Mouse (Mus musculus): ENCODE measurements around the gene Il11. TPM values are rescaled to one million over a fixed set of nuclear protein-coding genes. Genes with fewer than 3 reads are reported as not detected.
A peak's percentile ranks its signal among the peaks of the same experiment; 100 is the strongest.

Il11 gene
- polyA plus RNA-seq, 1 experiment, result 3.3 TPM

GRCm38 (mm10) chr7:4771202-4771601, 11.5 kb downstream of the Il11 start, which contains the start of gene Fam71e2:
Gene Fam71e2, minus strand, starts transcription at chr7:4771302.
- Histone ChIP-seq H3K4me1 (ENCODE audit: control insufficient read depth, insufficient read depth, low read length) (no peaks in the 10 kb centered on the region), H3K27ac (ENCODE audit: insufficient read depth, low read length) (no peak within 1 kb of the TSS), H3K4me3 (ENCODE audit: insufficient read depth, low read length) (no peak within 1 kb of the TSS)
- TF ChIP-seq POLR2A (IDR thresholded peaks at IDR 0.05; ENCODE audit: low read depth, low read length) (no peak), CTCF (IDR thresholded peaks at IDR 0.05; ENCODE audit: borderline replicate concordance, insufficient read depth, low read length) (no peak)

- H3K27ac ChIP-seq (ENCODE audit: insufficient read depth, low read length), result no peak overlapping the region
- no peaks in the 10 kb centered on the region for H3K4me1 ChIP-seq (ENCODE audit: control insufficient read depth, insufficient read depth, low read length)
- no peak overlapping the region for H3K4me3 ChIP-seq (ENCODE audit: insufficient read depth, low read length)
- no peak for TF ChIP-seq CTCF (IDR thresholded peaks at IDR 0.05; ENCODE audit: borderline replicate concordance, insufficient read depth, low read length)
- no peak for TF ChIP-seq POLR2A (IDR thresholded peaks at IDR 0.05; ENCODE audit: low read depth, low read length)
These were observed 17.5 kb downstream of the Il11 start for GRCm38 (mm10) chr7:4764946-4765710.

- H3K27ac ChIP-seq (ENCODE audit: insufficient read depth, low read length), result no peak overlapping the region
These were observed 23.0 kb downstream of the Il11 start for GRCm38 (mm10) chr7:4759670-4760069.

GRCm38 (mm10) chr7:4752821-4753570, 29.7 kb downstream of the Il11 start, which contains the start of gene Cox6b2:
Gene Cox6b2, minus strand, starts transcription at chr7:4753094.
- TF ChIP-seq CTCF (IDR thresholded peaks at IDR 0.05; ENCODE audit: borderline replicate concordance, insufficient read depth, low read length) (no peak), POLR2A (IDR thresholded peaks at IDR 0.05; ENCODE audit: low read depth, low read length) (peak; percentile 95)
- peak within 1 kb of the TSS; percentile 39 for H3K4me3 ChIP-seq (ENCODE audit: insufficient read depth, low read length)
- H3K27ac ChIP-seq (ENCODE audit: insufficient read depth, low read length), result peak within 1 kb of the TSS; percentile 9; the same call in 1 of the 2 replicates
- H3K4me1 ChIP-seq (ENCODE audit: control insufficient read depth, insufficient read depth, low read length), result no peaks in the 10 kb centered on the region

More at GRCm38 (mm10) chr7:4759670-4760069, 23.0 kb downstream of the Il11 start:
- no peak for TF ChIP-seq POLR2A (IDR thresholded peaks at IDR 0.05; ENCODE audit: low read depth, low read length)
- Histone ChIP-seq H3K4me3 (ENCODE audit: insufficient read depth, low read length) (no peak overlapping the region), H3K4me1 (ENCODE audit: control insufficient read depth, insufficient read depth, low read length) (no peaks in the 10 kb centered on the region)

GRCm38 (mm10) chr7:4751971-4752820, 30.5 kb downstream of the Il11 start:
- Histone ChIP-seq H3K27ac (ENCODE audit: insufficient read depth, low read length) (peak overlapping the region; percentile 9; the same call in 1 of the 2 replicates), H3K4me1 (ENCODE audit: control insufficient read depth, insufficient read depth, low read length) (no peaks in the 10 kb centered on the region), H3K4me3 (ENCODE audit: insufficient read depth, low read length) (peak overlapping the region; percentile 39)
- TF ChIP-seq CTCF (IDR thresholded peaks at IDR 0.05; ENCODE audit: borderline replicate concordance, insufficient read depth, low read length) (no peak), POLR2A (IDR thresholded peaks at IDR 0.05; ENCODE audit: low read depth, low read length) (peak; percentile 72)

GRCm38 (mm10) chr7:4749169-4749568, 33.5 kb downstream of the Il11 start:
- Histone ChIP-seq H3K27ac (ENCODE audit: insufficient read depth, low read length) (no peak overlapping the region), H3K4me1 (ENCODE audit: control insufficient read depth, insufficient read depth, low read length) (no peaks in the 10 kb centered on the region), H3K4me3 (ENCODE audit: insufficient read depth, low read length) (no peak overlapping the region)
- no peak for TF ChIP-seq POLR2A (IDR thresholded peaks at IDR 0.05; ENCODE audit: low read depth, low read length)
- TF ChIP-seq CTCF (IDR thresholded peaks at IDR 0.05; ENCODE audit: borderline replicate concordance, insufficient read depth, low read length), result no peak

- peak; percentile 39; the same call in 1 of the 2 replicates for TF ChIP-seq POLR2A (IDR thresholded peaks at IDR 0.05; ENCODE audit: low read depth, low read length)
- TF ChIP-seq CTCF (IDR thresholded peaks at IDR 0.05; ENCODE audit: borderline replicate concordance, insufficient read depth, low read length), result no peak
- Histone ChIP-seq H3K4me3 (ENCODE audit: insufficient read depth, low read length) (no peak overlapping the region), H3K4me1 (ENCODE audit: control insufficient read depth, insufficient read depth, low read length) (no peaks in the 10 kb centered on the region), H3K27ac (ENCODE audit: insufficient read depth, low read length) (no peak overlapping the region)
These were observed 34.3 kb downstream of the Il11 start for GRCm38 (mm10) chr7:4748321-4748720.

- TF ChIP-seq CTCF (IDR thresholded peaks at IDR 0.05; ENCODE audit: borderline replicate concordance, insufficient read depth, low read length) (no peak), POLR2A (IDR thresholded peaks at IDR 0.05; ENCODE audit: low read depth, low read length) (no peak)
- Histone ChIP-seq H3K27ac (ENCODE audit: insufficient read depth, low read length) (no peak overlapping the region), H3K4me3 (ENCODE audit: insufficient read depth, low read length) (no peak overlapping the region), H3K4me1 (ENCODE audit: control insufficient read depth, insufficient read depth, low read length) (no peaks in the 10 kb centered on the region)
These were observed 35.3 kb downstream of the Il11 start for GRCm38 (mm10) chr7:4747156-4747899.

Measured in embryonic fibroblast, embryonic 13.5 days (primary cell).